Mouse (Mus musculus) brain, embryonic 14.5 days (tissue): ENCODE measurements around the gene Ttll4.

ENCODE experiments used
- CTCF ChIP-seq: fragments of 200-500 bp; IDR thresholded peaks from 2 replicates; pipeline ENCODE4 v1.5.1; 2012; ENCODE audit warnings: inconsistent platforms, mild to moderate bottlenecking, moderate library complexity, borderline replicate concordance; ENCODE audit not compliant: insufficient read depth, insufficient read length; ENCODE audit errors: extremely low read depth
- POLR2A ChIP-seq: fragments of 200-500 bp; IDR thresholded peaks from 2 replicates; pipeline ENCODE4 v1.6.1; 2012; ENCODE audit warnings: mild to moderate bottlenecking, inconsistent platforms, borderline replicate concordance; ENCODE audit not compliant: poor library complexity, insufficient read depth, insufficient read length, severe bottlenecking; ENCODE audit errors: extremely low read depth

DNA sequence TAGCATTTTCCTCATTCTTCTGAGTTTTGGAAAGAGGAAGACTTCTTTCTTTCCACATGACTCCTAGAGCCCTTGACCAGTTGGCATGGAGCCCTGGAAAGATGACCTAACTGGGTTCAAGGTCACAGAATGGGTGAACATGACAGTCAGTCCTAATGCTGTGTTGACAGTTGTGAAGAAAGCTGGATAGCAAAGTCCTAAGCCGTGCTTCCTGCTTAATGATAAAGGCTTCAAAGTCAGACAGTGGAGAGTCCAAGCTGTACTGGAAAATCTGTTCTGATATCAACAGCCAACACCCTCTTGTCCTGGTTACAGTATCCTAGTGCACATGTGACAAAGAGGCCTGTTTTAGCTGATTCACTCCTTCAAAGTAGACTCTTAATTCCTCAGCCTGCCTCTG lies 37.2 kb downstream of the Ttll4 start:
- TF ChIP-seq CTCF (no peak), POLR2A (no peak)
